Mouse (Mus musculus): ENCODE results near the gene Tbcc. TPM values are rescaled to one million over a fixed set of nuclear protein-coding genes. Genes with fewer than 3 reads are reported as not detected.

Gene Tbcc
- total and polyA plus RNA-seq, 3 experiments: 15.1 to 27.8 (median 21.6) TPM

GRCm38 (mm10) chr17:46933557-46934348 lies 43.3 kb downstream of the Tbcc start:
- peak; percentile 68 for DNase-seq (ENCODE audit: extremely low read depth)
- H3K4me3 ChIP-seq (replicated peaks in 1 of 3; ENCODE audit: low read depth in 2 of 3, low read length in 2 of 3, poor library complexity in 1 of 3): no peak overlapping the region
- dilution Hi-C loops (cut with MboI; ENCODE audit: extremely low pct_ligation_motif_present, extremely low pct_unique_long_range_greater_than_20kb, low sequenced_read_pairs): no loop called here
- H3K9me3 ChIP-seq (replicated peaks; ENCODE audit: low read length): no peaks in the 10 kb centered on the region
- TF ChIP-seq ZKSCAN1 (IDR thresholded peaks at IDR 0.05; ENCODE audit: borderline replicate concordance, low read depth, low read length): no peak
- TF ChIP-seq RAD21 (IDR thresholded peaks at IDR 0.05; ENCODE audit: low read depth, low read length): peak; percentile 53
- peak; percentile 53 for TF ChIP-seq SMC3 (IDR thresholded peaks at IDR 0.05; ENCODE audit: low read depth, low read length)
- no peak for TF ChIP-seq ZNF384 (IDR thresholded peaks at IDR 0.05; ENCODE audit: low read depth, low read length)
- TF ChIP-seq USF2 (conservative IDR thresholded peaks at IDR 0.05; ENCODE audit: low read depth, low read length): no peak
- TF ChIP-seq USF1 (IDR thresholded peaks at IDR 0.05; ENCODE audit: low read depth, low read length): no peak
- no peak for TF ChIP-seq TBP (conservative IDR thresholded peaks at IDR 0.05; ENCODE audit: low read depth, low read length)
- no peak for TF ChIP-seq KAT2A (IDR thresholded peaks at IDR 0.05; ENCODE audit: insufficient replicate concordance, low read length)
- TF ChIP-seq RCOR1 (conservative IDR thresholded peaks at IDR 0.05; ENCODE audit: low read depth, low read length): no peak
- TF ChIP-seq ETS1 (conservative IDR thresholded peaks at IDR 0.05; ENCODE audit: low read depth, low read length): no peak
- TF ChIP-seq TCF12 (IDR thresholded peaks at IDR 0.05; ENCODE audit: low read depth, low read length): no peak
- no peak for TF ChIP-seq ZMIZ1 (IDR thresholded peaks at IDR 0.05; ENCODE audit: low read depth, low read length)
- no peak for TF ChIP-seq CHD2 (IDR thresholded peaks at IDR 0.05; ENCODE audit: low read length)
- no peak for TF ChIP-seq POLR2A (IDR thresholded peaks at IDR 0.05; ENCODE audit: low read depth, low read length)
- no peak for TF ChIP-seq EP300 (IDR thresholded peaks at IDR 0.05; ENCODE audit: low read length)
- TF ChIP-seq IRF4 (IDR thresholded peaks at IDR 0.05; ENCODE audit: low read depth, low read length): no peak
- TF ChIP-seq CTCF (conservative IDR thresholded peaks at IDR 0.05 in 1 of 2, IDR thresholded peaks at IDR 0.05 in 1 of 2; ENCODE audit: low read depth in 2 of 2, low read length in 2 of 2): peak; percentile 41 to 75; a peak in 3 of 4 replicates
- no peaks in the 10 kb centered on the region for H3K79me2 ChIP-seq (replicated peaks; ENCODE audit: control insufficient read depth, extremely low read depth, insufficient read depth, poor library complexity, severe bottlenecking)
- no peak overlapping the region for H3K4me2 ChIP-seq (ENCODE audit: insufficient read depth, low read depth, poor library complexity, severe bottlenecking)
- no peaks in the 10 kb centered on the region for H3K4me1 ChIP-seq (ENCODE audit: control insufficient read depth in 1 of 2, insufficient read depth in 2 of 2)
- H3K36me3 ChIP-seq (replicated peaks in 1 of 2; ENCODE audit: control insufficient read depth in 1 of 2, insufficient read depth in 1 of 2, low read length in 1 of 2): peaks cover 95 to 97% of the 10 kb centered on the region in 2 experiments
- H3K27me3 ChIP-seq (replicated peaks): no peaks in the 10 kb centered on the region
- H3K9ac ChIP-seq (ENCODE audit: insufficient read depth, low read depth): no peak overlapping the region
- H3K27ac ChIP-seq (ENCODE audit: insufficient read depth, low read depth): no peak overlapping the region
- in situ Hi-C loops (cut with MboI; ENCODE audit: low pct_ligation_motif_present, low pct_unique_long_range_greater_than_20kb, low sequenced_read_pairs): no loop called here

GRCm38 (mm10) chr17:46940461-46940860 lies 50.0 kb downstream of the Tbcc start:
- H3K4me1 ChIP-seq (ENCODE audit: control insufficient read depth in 1 of 2, insufficient read depth in 2 of 2): no peaks in the 10 kb centered on the region
- H3K9me3 ChIP-seq (replicated peaks; ENCODE audit: low read length): no peaks in the 10 kb centered on the region
- no peak overlapping the region for H3K4me3 ChIP-seq (replicated peaks in 1 of 3; ENCODE audit: low read depth in 2 of 3, low read length in 2 of 3, poor library complexity in 1 of 3)
- no peaks in the 10 kb centered on the region for H3K27me3 ChIP-seq (replicated peaks)
- H3K36me3 ChIP-seq (replicated peaks in 1 of 2; ENCODE audit: control insufficient read depth in 1 of 2, insufficient read depth in 1 of 2, low read length in 1 of 2): peaks cover 88 to 99% of the 10 kb centered on the region in 2 experiments
- no peaks in the 10 kb centered on the region for H3K79me2 ChIP-seq (replicated peaks; ENCODE audit: control insufficient read depth, extremely low read depth, insufficient read depth, poor library complexity, severe bottlenecking)
- dilution Hi-C loops (cut with MboI; ENCODE audit: extremely low pct_ligation_motif_present, extremely low pct_unique_long_range_greater_than_20kb, low sequenced_read_pairs) (no loop called here), in situ Hi-C loops (cut with MboI; ENCODE audit: low pct_ligation_motif_present, low pct_unique_long_range_greater_than_20kb, low sequenced_read_pairs) (no loop called here)
- no peak overlapping the region for H3K9ac ChIP-seq (ENCODE audit: insufficient read depth, low read depth)
- no peak overlapping the region for H3K4me2 ChIP-seq (ENCODE audit: insufficient read depth, low read depth, poor library complexity, severe bottlenecking)
- no peak for DNase-seq (ENCODE audit: extremely low read depth)
- TF ChIP-seq MAX (IDR thresholded peaks at IDR 0.05; ENCODE audit: low read length) (no peak), CTCF (conservative IDR thresholded peaks at IDR 0.05 in 1 of 2, IDR thresholded peaks at IDR 0.05 in 1 of 2; ENCODE audit: low read depth in 2 of 2, low read length in 2 of 2) (no peak), EP300 (IDR thresholded peaks at IDR 0.05; ENCODE audit: low read length) (no peak), MAZ (IDR thresholded peaks at IDR 0.05; ENCODE audit: low read depth, low read length) (no peak), ZMIZ1 (IDR thresholded peaks at IDR 0.05; ENCODE audit: low read depth, low read length) (no peak), MYC (IDR thresholded peaks at IDR 0.05; ENCODE audit: low read depth, low read length) (no peak), JUND (conservative IDR thresholded peaks at IDR 0.05; ENCODE audit: low read depth, low read length) (no peak), TBP (conservative IDR thresholded peaks at IDR 0.05; ENCODE audit: low read depth, low read length) (no peak)
- no peak overlapping the region for H3K27ac ChIP-seq (ENCODE audit: insufficient read depth, low read depth)

Other genes with a start within 250 kb of the Tbcc start
- 7.8 and 10.7 TPM in 2 replicates for gene Klc4, start 244.7 kb upstream of the Tbcc start, total RNA-seq (2012; rRNA removed)
- gene Klc4, start 244.7 kb upstream of the Tbcc start, total RNA-seq (2014; rRNA removed): 6.6 and 8.3 TPM in 2 replicates
- gene Klc4, start 244.7 kb upstream of the Tbcc start, polyA plus RNA-seq (2012; ENCODE audit: insufficient read length, low read depth): 6.7 and 7.8 TPM in 2 replicates
- 235 and 238 TPM in 2 replicates for gene Mrpl2, start 244.5 kb upstream of the Tbcc start, total RNA-seq (2012; rRNA removed)
- gene Mrpl2, start 244.5 kb upstream of the Tbcc start, total RNA-seq (2014; rRNA removed): 128 and 130 TPM in 2 replicates
- gene Mrpl2, start 244.5 kb upstream of the Tbcc start, polyA plus RNA-seq (2012; ENCODE audit: insufficient read length, low read depth): 158 and 201 TPM in 2 replicates
- 76.0 and 82.5 TPM in 2 replicates for gene Cul7, start 240.3 kb upstream of the Tbcc start, total RNA-seq (2012; rRNA removed)
- 33.3 and 37.7 TPM in 2 replicates for gene Cul7, start 240.3 kb upstream of the Tbcc start, total RNA-seq (2014; rRNA removed)
- gene Cul7, start 240.3 kb upstream of the Tbcc start, polyA plus RNA-seq (2012; ENCODE audit: insufficient read length, low read depth): 65.9 and 68.1 TPM in 2 replicates
- gene Rrp36, start 216.3 kb upstream of the Tbcc start, total RNA-seq (2012; rRNA removed): 46.1 and 55.0 TPM in 2 replicates
- gene Rrp36, start 216.3 kb upstream of the Tbcc start, total RNA-seq (2014; rRNA removed): 53.6 and 55.2 TPM in 2 replicates
- gene Rrp36, start 216.3 kb upstream of the Tbcc start, polyA plus RNA-seq (2012; ENCODE audit: insufficient read length, low read depth): 38.1 and 49.3 TPM in 2 replicates
- gene Mea1, start 211.9 kb upstream of the Tbcc start, total RNA-seq (2012; rRNA removed): 94.3 and 106 TPM in 2 replicates
- 68.3 and 73.8 TPM in 2 replicates for gene Mea1, start 211.9 kb upstream of the Tbcc start, total RNA-seq (2014; rRNA removed)
- gene Mea1, start 211.9 kb upstream of the Tbcc start, polyA plus RNA-seq (2012; ENCODE audit: insufficient read length, low read depth): 86.1 and 110 TPM in 2 replicates
- gene Klhdc3, start 209.8 kb upstream of the Tbcc start, total RNA-seq (2012; rRNA removed): 66.7 and 72.3 TPM in 2 replicates
- 15.9 and 19.5 TPM in 2 replicates for gene Klhdc3, start 209.8 kb upstream of the Tbcc start, total RNA-seq (2014; rRNA removed)
- 126 and 130 TPM in 2 replicates for gene Klhdc3, start 209.8 kb upstream of the Tbcc start, polyA plus RNA-seq (2012; ENCODE audit: insufficient read length, low read depth)
- 57.7 and 63.8 TPM in 2 replicates for gene Ppp2r5d, start 185.6 kb upstream of the Tbcc start, total RNA-seq (2012; rRNA removed)
- gene Ppp2r5d, start 185.6 kb upstream of the Tbcc start, total RNA-seq (2014; rRNA removed): 56.2 and 59.0 TPM in 2 replicates
- 70.6 and 75.4 TPM in 2 replicates for gene Ppp2r5d, start 185.6 kb upstream of the Tbcc start, polyA plus RNA-seq (2012; ENCODE audit: insufficient read length, low read depth)
- gene Pex6, start 179.2 kb upstream of the Tbcc start, total RNA-seq (2012; rRNA removed): 27.8 and 31.8 TPM in 2 replicates
- gene Pex6, start 179.2 kb upstream of the Tbcc start, total RNA-seq (2014; rRNA removed): 13.7 and 14.1 TPM in 2 replicates
- gene Pex6, start 179.2 kb upstream of the Tbcc start, polyA plus RNA-seq (2012; ENCODE audit: insufficient read length, low read depth): 23.2 and 26.5 TPM in 2 replicates
- gene Gnmt, start 161.5 kb upstream of the Tbcc start, total RNA-seq (2012; rRNA removed): 0.13 and 0.25 TPM in 2 replicates
- gene Gnmt, start 161.5 kb upstream of the Tbcc start, total RNA-seq (2014; rRNA removed): 0.38 TPM in 1 of 2 replicates, not detected in the other
- 0.71 and 1.2 TPM in 2 replicates for gene Gnmt, start 161.5 kb upstream of the Tbcc start, polyA plus RNA-seq (2012; ENCODE audit: insufficient read length, low read depth)
- 82.5 and 102 TPM in 2 replicates for gene Cnpy3, start 138.5 kb upstream of the Tbcc start, total RNA-seq (2012; rRNA removed)
- gene Cnpy3, start 138.5 kb upstream of the Tbcc start, total RNA-seq (2014; rRNA removed): 78.6 and 80.4 TPM in 2 replicates
- gene Cnpy3, start 138.5 kb upstream of the Tbcc start, polyA plus RNA-seq (2012; ENCODE audit: insufficient read length, low read depth): 94.8 and 111 TPM in 2 replicates
- 0.34 and 0.59 TPM in 2 replicates for gene Ptcra, start 127.0 kb upstream of the Tbcc start, total RNA-seq (2012; rRNA removed)
- gene Ptcra, start 127.0 kb upstream of the Tbcc start, total RNA-seq (2014; rRNA removed): 0.17 TPM in 1 of 2 replicates, not detected in the other
- 0.56 and 0.71 TPM in 2 replicates for gene Ptcra, start 127.0 kb upstream of the Tbcc start, polyA plus RNA-seq (2012; ENCODE audit: insufficient read length, low read depth)
- gene 2310039H08Rik, start 118.0 kb upstream of the Tbcc start, total RNA-seq (2012; rRNA removed): 47.0 and 65.8 TPM in 2 replicates
- 52.5 and 79.3 TPM in 2 replicates for gene 2310039H08Rik, start 118.0 kb upstream of the Tbcc start, total RNA-seq (2014; rRNA removed)
- gene 2310039H08Rik, start 118.0 kb upstream of the Tbcc start, polyA plus RNA-seq (2012; ENCODE audit: insufficient read length, low read depth): 28.1 and 33.3 TPM in 2 replicates
- 160 and 202 TPM in 2 replicates for gene Rpl7l1, start 108.0 kb upstream of the Tbcc start, total RNA-seq (2012; rRNA removed)
- 261 and 301 TPM in 2 replicates for gene Rpl7l1, start 108.0 kb upstream of the Tbcc start, total RNA-seq (2014; rRNA removed)
- gene Rpl7l1, start 108.0 kb upstream of the Tbcc start, polyA plus RNA-seq (2012; ENCODE audit: insufficient read length, low read depth): 296 and 383 TPM in 2 replicates
- 7.1 and 7.4 TPM in 2 replicates for gene Bicral, start 32.2 kb upstream of the Tbcc start, total RNA-seq (2012; rRNA removed)
- 2.4 and 3.0 TPM in 2 replicates for gene Bicral, start 32.2 kb upstream of the Tbcc start, total RNA-seq (2014; rRNA removed)
- 5.0 and 5.9 TPM in 2 replicates for gene Bicral, start 32.2 kb upstream of the Tbcc start, polyA plus RNA-seq (2012; ENCODE audit: insufficient read length, low read depth)
- gene Prph2, start 19.8 kb downstream of the Tbcc start, total RNA-seq (2012; rRNA removed): not detected in 2 replicates
- gene Prph2, start 19.8 kb downstream of the Tbcc start, total RNA-seq (2014; rRNA removed): not detected in 2 replicates
- gene Prph2, start 19.8 kb downstream of the Tbcc start, polyA plus RNA-seq (2012; ENCODE audit: insufficient read length, low read depth): not detected in 2 replicates
- 32.2 and 39.6 TPM in 2 replicates for gene Ubr2, start 119.9 kb downstream of the Tbcc start, total RNA-seq (2012; rRNA removed)
- 19.5 and 20.4 TPM in 2 replicates for gene Ubr2, start 119.9 kb downstream of the Tbcc start, total RNA-seq (2014; rRNA removed)
- 50.9 and 52.6 TPM in 2 replicates for gene Ubr2, start 119.9 kb downstream of the Tbcc start, polyA plus RNA-seq (2012; ENCODE audit: insufficient read length, low read depth)